Mouse (Mus musculus) cortical plate, adult 2 months (tissue): ENCODE results near the gene Lpar3.

Source experiments
- CTCF ChIP-seq: fragments of 200-500 bp; IDR thresholded peaks from 2 replicates; pipeline ENCODE4 v1.5.1; 2011; ENCODE audit warnings: mild to moderate bottlenecking, control low read depth, low read length; ENCODE audit not compliant: insufficient read depth; ENCODE audit errors: extremely low read depth
- POLR2A ChIP-seq: fragments of 200-500 bp; IDR thresholded peaks from 2 replicates; pipeline ENCODE4 v1.6.1; 2011; ENCODE audit warnings: mild to moderate bottlenecking, low read length, control low read depth; ENCODE audit not compliant: insufficient read depth; ENCODE audit errors: extremely low read depth

GRCm38 (mm10) chr3:146307886-146308285 lies 87.1 kb downstream of the Lpar3 start:
- TF ChIP-seq POLR2A (no peak), CTCF (no peak)
